Mouse (Mus musculus) gastrocnemius, postnatal 10 days (tissue): Measurements from ENCODE around the gene Nlrc5. TPM values are rescaled to one million over a fixed set of nuclear protein-coding genes. Genes with fewer than 3 reads are reported as not detected.

Experiments used
- DNase-seq: peaks from one replicate; pipeline ENCODE4 v3.0.0; 2021; ENCODE audit warnings: mixed read lengths
- microRNA-seq, 2 experiments: library from miRNA; unstranded; fragments of <30 nt; microRNA quantifications; one replicate each; pipeline ENCODE4 v1.2.0; 2021
- total RNA-seq, 2 experiments: library from RNA; stranded (reverse); gene quantifications; 2 replicates each; pipeline ENCODE4 v1.2.3; 2021

Gene Nlrc5
- total RNA-seq, 2 experiments from 2014 or later, result 0.42 to 0.88 TPM

GRCm38 (mm10) chr8:94567159-94567849 is 133.1 kb downstream of the Nlrc5 start:
- no peak for DNase-seq

- DNase-seq, result no peak
Observed at GRCm38 (mm10) chr8:94568098-94568497, 133.9 kb downstream of the Nlrc5 start.

GRCm38 (mm10) chr8:94569419-94569818 is 135.3 kb downstream of the Nlrc5 start:
- no peak for DNase-seq

- DNase-seq, result no peak
Observed at GRCm38 (mm10) chr8:94571896-94572295, 137.7 kb downstream of the Nlrc5 start.

- DNase-seq, result no peak
Observed at GRCm38 (mm10) chr8:94574159-94574907, 140.2 kb downstream of the Nlrc5 start.

GRCm38 (mm10) chr8:94575148-94575547 is 141.0 kb downstream of the Nlrc5 start:
- no peak for DNase-seq

Small RNA genes lying within 50 kb of the gene (microRNA-seq; reads per million reads assigned to microRNA genes)
- gene Mir7072, result 0 reads per million in 2 experiments

Other genes starting within 250 kb of the Nlrc5 start
- gene Nup93, start 219.8 kb upstream of the Nlrc5 start, total RNA-seq, result 10 to 100 TPM; 19.3 to 20.3 TPM
- not detected for gene Slc12a3, start 105.2 kb upstream of the Nlrc5 start, total RNA-seq
- gene Herpud1, start 47.9 kb upstream of the Nlrc5 start, total RNA-seq, result 10 to 100 TPM; 51.7 to 56.6 TPM
- 10 to 100 TPM; 21.5 to 23.8 TPM for gene Cpne2, start 98.6 kb downstream of the Nlrc5 start, total RNA-seq
- 10 to 100 TPM; 12.9 to 18.6 TPM for gene Rspry1, start 167.6 kb downstream of the Nlrc5 start, total RNA-seq
- gene Fam192a, start 167.6 kb downstream of the Nlrc5 start, total RNA-seq, result 10 to 100 TPM; 24.6 to 25.9 TPM
- 10 to 100 TPM; 73.8 to 76.3 TPM for gene Arl2bp, start 232.2 kb downstream of the Nlrc5 start, total RNA-seq